Mouse (Mus musculus): ENCODE measurements around the gene Pithd1.

The Pithd1 gene

DNA sequence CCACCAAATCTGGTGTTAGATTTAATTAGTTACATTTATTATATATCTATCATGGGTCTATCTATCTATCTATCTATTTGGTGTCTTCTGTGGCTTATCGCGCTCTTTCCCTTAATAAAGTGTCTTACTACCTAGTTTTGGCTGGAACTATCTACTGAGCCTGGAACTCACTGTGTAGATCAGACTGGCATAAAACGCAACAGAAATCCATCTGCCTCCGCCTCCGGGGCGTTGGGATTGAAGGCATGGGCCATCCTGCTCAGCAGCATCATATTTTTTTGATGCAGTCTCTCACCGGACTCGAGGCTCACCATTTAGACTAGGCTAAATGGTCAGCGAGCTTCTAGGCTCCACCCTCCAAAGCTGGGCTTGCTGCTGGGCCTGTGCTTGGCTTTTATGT, 650 bp upstream of the Pithd1 start:
- in situ Hi-C loops (cut with MboI, MseI), result no loop called here

DNA sequence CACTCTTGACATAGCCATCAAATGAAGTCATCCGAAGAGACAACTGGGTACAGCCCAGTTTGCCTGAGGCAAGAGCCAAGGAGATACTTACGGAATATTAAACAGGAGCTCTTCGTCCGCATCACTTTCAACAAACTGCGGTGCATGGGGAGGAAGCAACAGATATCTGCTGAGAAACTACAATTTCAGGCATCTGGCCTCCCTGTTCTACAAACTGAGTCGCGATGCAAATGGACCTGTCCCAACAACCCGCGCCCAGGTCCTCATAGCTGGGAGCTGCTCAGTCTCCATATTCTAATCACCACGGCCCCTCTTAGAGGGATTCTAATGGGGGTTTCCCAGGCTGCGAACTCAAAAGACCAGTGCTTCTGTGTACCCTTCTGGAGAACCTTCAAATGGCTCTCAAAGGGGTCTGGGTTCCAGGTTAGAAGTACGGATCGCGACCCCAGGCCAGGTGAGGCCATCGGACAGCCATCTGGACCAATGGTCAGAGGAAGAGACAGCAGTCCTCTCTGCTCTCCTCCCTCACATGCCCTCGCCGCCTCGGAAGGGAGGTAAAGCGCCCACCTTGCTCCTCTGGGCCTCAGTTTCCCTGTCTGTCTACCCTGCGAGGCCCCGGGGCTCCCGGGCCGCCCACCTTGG, 642 bp downstream of the Pithd1 start:
- in situ Hi-C loops (cut with MboI, MseI), result no loop called here

DNA sequence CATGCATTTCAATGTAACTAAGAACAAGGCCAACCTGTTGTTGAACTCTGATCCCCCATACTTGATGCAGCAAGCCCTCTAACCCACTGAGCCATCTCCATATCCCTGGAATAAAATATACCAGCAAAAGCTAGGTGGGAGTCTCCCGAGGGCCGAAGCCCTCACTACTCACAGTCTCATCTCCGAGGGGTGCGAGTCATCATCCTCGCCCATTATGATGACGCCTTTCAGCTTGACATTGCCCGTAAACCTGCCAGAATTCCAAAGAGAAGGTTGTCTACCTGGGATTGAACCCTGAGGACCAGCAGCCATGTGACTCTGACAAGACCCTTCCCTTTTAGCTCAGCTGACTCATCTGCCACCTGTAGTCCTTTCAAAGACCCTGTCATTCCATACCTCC, 1.3 kb downstream of the Pithd1 start:
- in situ Hi-C loops (cut with MboI, MseI), result no loop called here

DNA sequence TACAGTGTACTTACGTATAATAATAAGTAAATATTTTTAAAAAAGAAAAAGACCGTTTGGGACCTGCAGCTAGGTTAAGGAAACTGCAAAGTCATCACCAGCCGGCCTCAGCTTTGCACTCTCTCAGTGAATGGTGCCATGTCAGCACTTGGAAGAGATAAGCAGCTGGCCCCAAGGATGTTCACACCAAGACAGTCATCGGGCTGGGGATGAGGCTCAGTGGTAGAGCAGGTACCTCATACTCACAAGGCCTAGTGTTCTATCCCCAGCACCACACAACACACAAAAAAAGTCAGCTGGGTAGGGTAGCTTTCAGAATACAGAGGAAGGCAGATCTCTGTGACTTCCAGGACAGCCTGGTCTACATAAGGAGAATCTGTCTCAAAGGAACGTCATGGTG, 1.9 kb downstream of the Pithd1 start:
- in situ Hi-C loops (cut with MboI, MseI), result no loop called here

DNA sequence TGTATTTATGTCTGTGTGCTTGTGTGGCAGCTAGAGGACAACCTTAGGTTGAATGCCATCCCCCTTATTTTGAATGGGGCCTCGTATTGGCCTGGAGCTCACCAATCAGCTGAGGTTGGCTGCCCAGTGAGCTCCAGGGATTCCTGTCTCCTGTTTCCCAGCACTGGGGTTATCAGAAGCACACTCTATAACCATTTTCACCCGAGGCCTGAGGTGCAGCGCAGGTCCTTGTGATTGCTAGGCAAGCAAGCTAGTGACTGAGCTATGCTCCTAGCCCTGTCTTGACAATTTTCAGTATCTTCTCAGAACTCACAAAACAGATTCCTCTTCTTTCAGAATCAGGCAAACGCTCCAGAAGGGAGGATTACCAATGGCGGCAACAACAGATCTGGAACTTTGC, 2.5 kb downstream of the Pithd1 start:
- in situ Hi-C loops (cut with MboI, MseI), result loop anchor here (5.0 kb wide), 1 partner anchor 68 kb away; the partner anchor contains the start of gene Rpl11

DNA sequence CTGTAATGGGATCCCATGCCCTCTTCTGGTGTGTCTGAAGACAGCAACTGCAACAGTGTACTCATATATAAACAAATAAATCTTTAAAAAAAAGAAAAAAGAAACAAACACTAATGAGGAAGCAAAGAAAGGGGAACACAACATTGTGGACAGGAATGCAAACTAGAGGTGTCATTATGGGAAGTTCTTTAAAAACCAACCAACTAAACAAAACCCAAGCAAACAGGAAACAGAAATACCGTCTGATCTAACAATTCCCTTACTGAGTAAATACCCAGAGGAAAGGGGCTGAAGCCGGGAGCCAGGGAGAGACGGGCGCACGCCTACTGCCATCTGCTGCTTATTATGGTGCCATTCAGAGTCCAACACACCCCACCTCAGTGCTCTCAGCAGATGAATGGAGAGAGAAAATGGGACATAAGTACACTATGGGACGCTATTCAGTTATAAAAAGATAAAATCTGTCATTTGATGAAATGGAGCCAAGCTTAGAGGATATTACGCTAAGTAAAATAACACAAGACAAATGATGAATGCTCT, 5.5 kb downstream of the Pithd1 start:
- in situ Hi-C loops (cut with MboI, MseI), result loop anchor here (5.0 kb wide), 1 partner anchor 71 kb away; the partner anchor contains the start of gene Rpl11

DNA sequence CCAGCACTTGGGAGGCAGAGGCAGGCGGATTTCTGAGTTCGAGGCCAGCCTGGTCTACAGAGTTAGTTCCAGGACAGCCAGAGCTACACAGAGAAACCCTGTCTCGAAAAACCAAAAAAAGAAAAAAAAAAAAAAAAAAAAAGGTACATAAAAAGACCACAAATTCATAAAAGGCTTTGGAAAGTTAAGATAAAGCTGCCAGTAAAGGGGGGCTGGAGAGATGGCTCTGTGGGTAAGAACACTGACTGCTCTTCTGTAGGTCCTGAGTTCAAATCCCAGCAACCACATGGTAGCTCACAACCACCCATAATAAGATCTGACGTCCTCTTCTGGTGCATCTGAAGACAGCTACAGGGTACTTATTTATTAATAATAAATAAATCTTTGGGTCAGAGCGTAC, 6.8 kb downstream of the Pithd1 start:
- in situ Hi-C loops (cut with MboI, MseI), result loop anchor here (5.0 kb wide), 1 partner anchor 72 kb away; the partner anchor contains the start of gene Rpl11

DNA sequence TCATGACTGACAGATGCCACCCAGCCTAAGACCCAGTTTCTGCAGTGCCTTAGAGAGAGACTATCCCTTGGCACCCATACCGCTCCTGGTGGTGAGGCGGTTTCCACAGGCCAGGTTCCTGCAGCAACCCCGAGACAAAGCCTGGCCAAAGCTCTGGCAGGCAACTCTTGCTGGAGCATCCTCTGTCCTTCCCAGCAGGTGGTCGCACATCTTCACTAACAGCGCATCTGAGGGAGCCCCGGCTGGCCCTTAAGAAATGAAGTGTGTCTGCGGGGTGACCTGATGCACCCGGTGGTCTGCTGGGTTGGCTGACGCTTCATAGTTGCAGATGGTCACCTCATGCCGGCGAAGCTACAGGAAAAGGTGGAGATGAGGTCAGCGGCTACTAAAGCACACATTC, 10.9 kb downstream of the Pithd1 start:
- in situ Hi-C loops (cut with MboI, MseI), result no loop called here

DNA sequence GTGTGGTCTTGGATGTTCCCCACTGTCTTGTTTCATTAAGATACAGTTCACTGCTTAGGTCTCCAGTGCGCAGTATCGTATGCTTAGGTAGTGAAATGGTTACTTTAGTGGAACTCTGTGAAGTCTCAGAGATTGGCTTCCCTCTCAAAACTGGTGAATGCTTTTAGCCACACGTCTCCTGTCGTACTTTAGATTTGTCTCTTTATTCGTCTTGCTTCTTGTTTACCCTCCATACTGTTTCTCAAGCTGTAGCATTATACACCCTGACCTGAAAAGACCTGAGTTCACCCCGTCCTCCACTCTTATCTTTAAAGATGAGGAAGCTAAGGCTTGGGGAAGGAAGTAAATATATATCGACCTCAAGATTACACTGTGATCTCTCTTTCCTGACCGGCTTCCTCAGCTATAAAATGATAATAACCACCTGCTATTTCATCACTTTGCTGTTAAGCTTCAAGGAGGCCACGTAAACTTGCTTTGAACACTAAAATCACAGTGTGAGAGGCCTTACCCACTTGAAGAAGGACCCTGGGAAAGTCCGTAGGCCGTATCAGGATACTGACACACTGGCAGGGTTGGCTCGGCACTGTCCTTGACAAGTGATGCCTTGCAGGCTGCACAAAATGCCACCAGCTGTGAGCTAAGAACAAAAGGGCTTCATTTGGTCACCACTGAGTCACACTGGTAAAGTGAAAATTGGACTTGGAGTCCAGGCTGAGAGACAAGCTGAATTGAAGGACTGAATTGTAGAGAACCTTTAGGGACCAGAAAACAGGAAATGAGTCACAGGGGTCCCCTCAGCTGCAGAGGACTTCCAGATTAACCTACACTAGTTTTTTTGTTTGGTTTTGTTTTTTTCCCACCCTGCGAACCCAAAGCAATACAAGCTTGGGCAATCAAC, 13.9 kb downstream of the Pithd1 start:
- in situ Hi-C loops (cut with MboI, MseI), result no loop called here

DNA sequence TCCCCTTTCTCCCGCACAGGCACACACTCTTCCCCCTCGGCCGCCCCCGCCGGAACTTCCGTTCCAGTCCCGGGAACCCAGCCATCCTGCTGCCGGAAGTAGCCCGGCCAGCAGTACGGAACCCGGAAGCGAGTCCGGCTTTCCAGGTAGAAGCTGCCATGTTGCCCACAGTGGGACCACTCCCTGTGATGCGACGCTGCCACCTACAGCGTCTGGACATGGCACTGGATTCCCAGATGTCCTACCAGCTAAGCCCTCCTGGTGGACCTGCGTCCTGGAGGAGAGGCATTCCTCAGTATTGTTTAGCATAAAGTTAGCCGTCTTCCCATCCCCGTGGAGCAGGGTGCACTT, 14.5 kb downstream of the Pithd1 start, which contains the start of gene Lypla2:
TSS of gene Lypla2 (minus strand) at position 71 of the 351 bp plus-strand sequence.
- in situ Hi-C loops (cut with MboI, MseI), result no loop called here

DNA sequence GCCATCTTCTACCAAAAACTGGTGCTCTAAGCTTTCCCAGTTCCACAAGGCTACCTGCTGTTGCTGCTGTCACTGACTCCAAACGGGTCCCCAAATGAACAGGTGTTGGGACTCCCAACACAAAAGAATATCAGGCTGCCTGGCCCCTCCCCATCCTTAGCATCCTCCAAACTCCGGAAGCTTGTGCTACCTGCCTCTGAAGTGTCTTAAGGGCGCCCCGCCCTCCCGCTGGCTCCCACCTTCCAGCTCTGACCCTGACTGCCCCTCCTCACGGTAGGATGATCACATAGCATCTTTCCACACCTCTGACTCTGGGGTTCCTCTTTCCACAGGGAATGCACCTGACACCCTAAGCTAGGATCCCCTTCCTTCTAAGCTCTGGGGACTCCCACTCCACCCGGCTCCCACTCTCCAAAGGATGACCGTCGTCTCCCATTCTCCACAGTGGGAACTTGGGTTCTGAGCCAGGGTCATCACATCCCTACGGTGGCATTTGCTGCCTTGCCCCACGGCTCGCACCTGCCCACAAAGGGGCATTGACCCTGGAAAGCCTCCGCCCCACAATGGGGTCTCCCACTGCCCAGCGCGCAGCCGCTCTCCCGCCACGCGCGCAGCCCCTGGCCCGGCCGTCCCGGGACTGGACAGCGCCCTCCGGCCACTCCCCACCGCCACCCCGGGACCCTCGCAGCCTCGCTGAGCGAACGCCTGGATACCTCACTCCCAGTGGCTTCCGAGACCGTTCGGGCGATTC, 15.1 kb downstream of the Pithd1 start:
- in situ Hi-C loops (cut with MboI, MseI), result no loop called here

DNA sequence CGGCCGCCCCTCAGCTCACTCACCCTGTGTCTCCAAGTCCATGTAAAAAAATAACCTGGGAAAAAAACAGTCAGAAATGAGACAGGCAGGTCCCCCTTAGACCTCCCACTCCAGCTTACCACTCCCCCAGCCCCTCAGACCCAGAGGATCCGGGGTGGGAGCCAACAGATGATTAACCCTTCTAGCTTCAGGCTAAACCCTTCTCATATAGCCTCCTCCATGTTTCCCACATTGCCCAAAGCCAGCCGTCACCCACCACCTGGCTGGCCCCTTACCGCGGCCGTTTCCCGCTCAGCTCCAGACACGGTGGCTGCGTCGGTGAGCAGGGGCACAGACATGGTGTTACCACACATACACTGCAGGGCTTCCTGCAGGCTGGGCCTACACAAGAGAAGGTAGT, 16.5 kb downstream of the Pithd1 start:
- in situ Hi-C loops (cut with MboI, MseI), result no loop called here

DNA sequence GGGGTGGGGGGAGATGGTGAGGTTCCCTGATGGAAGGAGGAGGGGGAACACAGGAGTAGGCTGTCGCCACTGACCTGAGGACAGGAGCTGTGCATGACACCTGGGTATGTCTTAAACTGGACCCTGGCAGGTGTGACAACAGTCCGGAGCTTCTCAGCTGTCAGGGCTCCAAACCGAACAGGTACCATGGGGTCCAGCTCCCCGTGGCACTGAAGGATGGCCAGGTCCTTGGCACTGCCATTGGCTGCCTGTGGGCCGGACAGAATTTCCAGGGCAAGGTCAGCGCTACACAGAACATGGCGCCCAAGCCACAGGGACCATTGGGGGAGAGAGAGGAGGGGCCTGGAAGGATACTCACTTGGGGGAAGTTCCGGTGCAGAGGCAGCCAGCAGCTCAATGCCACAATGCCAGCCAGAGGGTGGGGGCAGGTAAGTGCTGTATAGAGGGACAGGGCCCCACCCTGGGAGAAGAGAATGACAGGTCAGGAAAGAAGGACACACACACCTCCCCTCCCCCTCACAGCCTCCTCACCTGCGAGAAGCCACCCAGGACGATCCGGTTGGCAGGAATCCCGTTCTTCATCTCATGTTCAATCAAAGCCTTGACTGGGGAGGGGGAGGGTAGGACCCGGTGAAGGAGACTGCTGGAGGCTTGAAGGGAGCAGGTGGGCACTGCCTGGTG, 17.9 kb downstream of the Pithd1 start:
- in situ Hi-C loops (cut with MboI, MseI), result no loop called here

DNA sequence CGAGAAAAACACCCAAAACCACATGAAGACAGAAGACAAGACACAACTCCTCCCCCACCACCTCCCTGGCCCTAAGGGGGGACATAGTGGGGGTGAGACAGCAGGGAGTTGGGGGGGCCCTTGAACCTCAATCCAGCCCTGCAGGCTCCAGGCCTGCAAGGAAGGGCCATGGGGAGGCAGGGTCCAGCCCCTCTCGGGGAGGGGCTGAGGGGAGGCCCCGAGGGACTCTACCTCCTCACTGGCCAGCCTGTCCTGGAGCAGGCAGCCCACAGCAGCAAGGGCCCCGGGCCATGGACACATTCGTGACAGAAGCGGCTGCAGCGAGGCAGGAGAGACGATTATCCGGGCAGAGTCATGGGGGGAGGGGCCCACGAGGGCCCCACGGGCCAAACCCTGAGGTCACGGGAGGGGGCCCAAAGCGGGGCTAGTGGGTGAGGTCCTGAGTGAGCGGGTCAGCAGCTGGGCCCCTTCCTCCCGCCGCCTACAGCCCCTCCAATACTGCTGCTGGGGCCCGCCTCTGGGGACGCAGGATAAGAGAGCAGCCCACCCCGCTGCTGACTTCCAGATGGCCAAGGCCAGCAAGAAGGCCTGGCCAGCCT, 18.7 kb downstream of the Pithd1 start:
- in situ Hi-C loops (cut with MboI, MseI), result no loop called here

DNA sequence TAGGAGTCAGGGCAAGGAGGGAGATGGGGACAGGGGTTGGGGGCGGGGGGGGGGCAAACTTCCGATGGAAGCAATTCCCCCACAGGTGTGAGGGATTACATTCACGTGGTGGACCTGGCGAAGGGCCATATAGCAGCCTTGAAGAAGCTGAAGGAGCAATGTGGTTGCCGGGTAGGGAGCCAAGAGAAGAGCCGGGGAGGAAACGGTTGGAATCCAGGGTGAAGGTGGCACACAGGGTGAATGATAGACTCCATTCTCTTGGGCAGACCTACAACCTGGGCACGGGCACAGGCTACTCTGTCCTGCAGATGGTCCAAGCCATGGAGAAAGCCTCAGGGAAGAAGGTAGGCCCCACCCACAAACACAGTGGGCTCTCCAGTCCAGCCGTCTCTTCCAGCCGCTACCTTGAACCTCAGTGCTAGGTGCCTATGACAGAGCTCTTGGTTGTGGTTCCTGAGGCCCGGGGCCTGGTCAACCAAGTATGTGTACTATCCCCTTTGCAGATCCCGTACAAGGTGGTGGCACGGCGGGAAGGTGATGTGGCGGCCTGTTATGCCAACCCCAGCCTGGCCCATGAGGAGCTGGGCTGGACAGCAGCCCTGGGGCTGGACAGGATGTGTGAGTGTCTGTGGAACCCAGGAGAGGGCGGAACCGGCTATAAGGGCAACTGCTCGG, 19.8 kb downstream of the Pithd1 start:
- in situ Hi-C loops (cut with MboI, MseI), result no loop called here

DNA sequence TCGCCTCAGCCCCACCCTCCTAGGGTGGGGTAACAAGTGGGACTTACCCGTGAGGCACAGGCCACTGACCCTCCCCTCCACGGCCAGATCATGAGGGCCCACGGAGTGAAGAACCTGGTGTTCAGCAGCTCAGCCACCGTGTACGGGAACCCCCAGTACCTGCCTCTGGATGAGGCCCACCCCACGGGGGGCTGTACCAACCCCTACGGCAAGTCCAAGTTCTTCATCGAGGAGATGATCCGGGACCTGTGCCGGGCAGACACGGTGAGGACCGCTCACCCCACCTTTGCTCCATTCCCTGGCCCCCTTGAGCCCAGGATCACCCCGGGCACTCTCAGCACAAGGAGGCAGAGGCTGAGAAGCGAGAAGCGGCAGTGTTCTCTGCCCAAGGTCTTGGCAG, 20.8 kb downstream of the Pithd1 start:
- in situ Hi-C loops (cut with MboI, MseI), result no loop called here

DNA sequence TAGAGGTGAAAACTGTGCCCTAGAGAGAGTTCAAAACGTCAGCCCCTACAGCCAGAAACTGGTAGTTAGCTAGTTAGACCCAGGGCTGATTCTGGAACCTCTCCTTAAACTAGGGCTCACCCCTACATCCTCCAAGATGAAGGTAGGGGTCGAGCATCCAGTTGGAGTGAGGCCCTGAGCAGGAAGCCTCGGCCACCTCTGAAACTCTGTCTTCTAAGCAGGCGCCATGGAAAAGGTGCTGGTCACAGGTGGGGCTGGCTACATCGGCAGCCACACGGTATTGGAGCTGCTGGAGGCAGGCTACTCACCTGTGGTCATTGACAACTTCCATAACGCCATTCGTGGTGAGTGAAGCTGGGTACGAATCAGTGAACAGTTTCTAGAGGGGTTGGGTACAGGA, 22.0 kb downstream of the Pithd1 start:
- in situ Hi-C loops (cut with MboI, MseI), result no loop called here

DNA sequence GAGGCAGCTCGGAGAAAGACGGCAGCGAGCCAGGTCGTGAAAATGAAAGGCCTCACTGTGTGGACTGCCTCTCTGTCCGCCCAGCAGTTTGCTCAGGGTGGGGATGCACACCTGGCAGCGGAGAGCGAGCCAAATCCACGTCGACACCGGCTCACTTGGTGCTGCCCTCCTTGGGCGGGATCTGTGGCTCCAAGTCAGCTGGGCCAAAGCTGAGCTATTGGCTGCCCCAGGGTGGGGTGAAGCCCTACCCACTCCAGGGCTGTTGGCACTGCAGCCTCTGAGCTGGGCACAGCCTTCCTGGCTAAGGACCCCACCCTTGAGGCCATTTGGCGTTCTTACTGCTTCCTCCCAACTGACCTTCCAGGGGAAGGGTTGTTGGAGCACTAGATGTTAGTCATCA, 22.6 kb downstream of the Pithd1 start:
- in situ Hi-C loops (cut with MboI, MseI), result no loop called here

DNA sequence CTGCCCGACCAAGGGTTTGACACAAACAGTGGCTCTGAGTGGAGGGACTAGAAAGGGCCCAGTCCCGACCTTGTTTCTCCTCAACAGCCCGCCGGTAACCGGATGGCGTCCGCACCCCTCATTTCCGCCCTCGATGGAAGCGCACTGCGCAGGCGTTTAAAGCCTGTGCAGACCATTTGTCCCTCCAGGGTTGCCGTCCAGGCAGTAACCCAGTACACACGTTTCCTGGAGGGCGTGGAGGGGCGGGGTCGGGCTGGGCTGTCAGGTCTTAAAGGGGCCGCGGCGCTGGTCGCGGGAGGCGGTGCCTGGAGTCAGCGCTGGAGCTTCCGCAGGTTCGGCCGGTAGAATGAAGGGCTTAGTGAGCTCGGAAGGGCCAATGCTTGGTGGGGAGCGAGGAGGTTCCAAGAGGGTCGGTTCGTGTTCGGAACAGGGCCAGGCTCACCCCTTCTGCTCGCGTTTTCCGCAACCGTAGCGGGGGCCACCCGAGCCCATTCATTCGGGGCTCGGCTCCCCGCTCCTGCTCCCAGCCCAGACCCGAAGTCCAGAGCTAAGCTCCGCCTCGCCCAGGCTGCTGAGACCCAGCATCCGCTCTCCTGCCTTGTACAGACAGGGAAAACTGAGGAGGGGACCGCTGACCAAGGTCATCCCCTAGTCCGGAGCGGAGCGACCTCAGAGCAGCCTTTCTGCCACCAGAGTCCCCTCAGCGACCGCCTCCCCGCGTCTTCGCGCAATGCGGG, 23.4 kb downstream of the Pithd1 start, which contains the start of gene Gale:
TSS of gene Gale (plus strand) at position 271 of the 737 bp plus-strand sequence.
- in situ Hi-C loops (cut with MboI, MseI), result no loop called here

DNA sequence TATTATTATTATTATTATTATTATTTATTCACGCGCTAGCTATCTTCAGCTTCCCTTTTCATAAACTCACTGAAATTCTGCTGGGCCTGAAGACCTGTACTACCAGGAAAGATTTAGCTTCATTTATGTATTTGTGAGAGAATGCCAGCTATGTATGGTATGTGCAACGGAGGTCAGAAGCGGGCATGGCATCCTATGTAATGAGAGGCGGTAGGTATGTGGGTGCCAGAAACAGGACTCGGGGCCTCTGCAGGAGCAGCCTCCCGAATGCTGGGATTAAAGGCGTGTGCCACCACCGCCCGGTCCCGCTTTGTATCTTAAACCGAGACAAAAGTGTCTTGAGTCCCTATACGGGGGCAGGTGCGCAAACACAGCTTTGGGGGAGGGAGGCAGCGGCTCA, 24.1 kb downstream of the Pithd1 start:
- in situ Hi-C loops (cut with MboI, MseI), result no loop called here
